Mouse (Mus musculus) lung, embryonic 14.5 days (tissue): Measurements from ENCODE around the gene Sh2d1b1. TPM values are rescaled to one million over a fixed set of nuclear protein-coding genes. Genes with fewer than 3 reads are reported as not detected.
"Not testable (repeated sequence)": the region's sequence is repeated elsewhere in the genome, so short reads cannot be mapped to it uniquely, and the experiment has no call there.

Experiments used
- ATAC-seq: fragments of 200-750 bp; cut with Nextera tagmentation; 2 replicates; pipeline ENCODE4 v1.8.0; 2017; ENCODE audit warnings: mild to moderate bottlenecking, moderate TSS enrichment, moderate library complexity; ENCODE audit not compliant: insufficient read depth
- DNase-seq: peaks from one replicate; pipeline ENCODE4 v3.0.0-alpha.2; 2015
- H3K27ac ChIP-seq: fragments of 300-500 bp; sonication (generic); 2 replicates; pipeline ENCODE4 v1.5.1; 2014; ENCODE audit warnings: low read depth, mild to moderate bottlenecking, moderate library complexity
- H3K27me3 ChIP-seq: fragments of 300-500 bp; sonication (generic); 2 replicates; pipeline ENCODE4 v1.6.1; 2014; ENCODE audit warnings: low read length, control low read depth; ENCODE audit not compliant: insufficient read depth
- H3K36me3 ChIP-seq: fragments of 300-500 bp; sonication (generic); 2 replicates; pipeline ENCODE4 v1.6.1; 2014; ENCODE audit warnings: control low read depth; ENCODE audit not compliant: insufficient read depth
- H3K4me1 ChIP-seq: fragments of 300-500 bp; sonication (generic); 2 replicates; pipeline ENCODE4 v1.6.1; 2014; ENCODE audit warnings: antibody characterized with exemption, control low read depth; ENCODE audit not compliant: insufficient read depth
- H3K4me2 ChIP-seq: fragments of 300-500 bp; sonication (generic); 2 replicates; pipeline ENCODE4 v1.6.1; 2014; ENCODE audit warnings: mild to moderate bottlenecking
- H3K4me3 ChIP-seq: fragments of 300-500 bp; sonication (generic); 2 replicates; pipeline ENCODE4 v1.5.1; 2014; ENCODE audit warnings: low read depth, low read length
- H3K9ac ChIP-seq: fragments of 300-500 bp; sonication (generic); 2 replicates; pipeline ENCODE4 v1.6.1; 2014
- H3K9me3 ChIP-seq: fragments of 300-500 bp; sonication (generic); 2 replicates; pipeline ENCODE4 v1.6.1; 2016; ENCODE audit warnings: low read depth, low read length, control low read depth
- CTCF ChIP-seq: IDR thresholded peaks from 2 replicates; pipeline ENCODE4 v1.5.1; 2016; ENCODE audit warnings: antibody characterized with exemption, low read depth
- WGBS: fragments of 180-500 bp; shearing (Covaris S2); extraction: QIAGEN DNeasy Blood & Tissue Kit; methylation state at CpG from one replicate; pipeline ENCODE4 v1.1.7; 2014; 5-methylcytosine and 5-hydroxymethylcytosine counted together
- polyA plus RNA-seq: library from polyadenylated mRNA; unstranded; fragments of >200 nt; fragmentation: Nextera tagmentation; extraction: Ambion mirVana; gene quantifications from 2 replicates; pipeline ENCODE4 v1.2.1, GENCODE M21; 2014

The Sh2d1b1 gene
- 0.28 and 0.45 TPM in 2 replicates for polyA plus RNA-seq

DNA sequence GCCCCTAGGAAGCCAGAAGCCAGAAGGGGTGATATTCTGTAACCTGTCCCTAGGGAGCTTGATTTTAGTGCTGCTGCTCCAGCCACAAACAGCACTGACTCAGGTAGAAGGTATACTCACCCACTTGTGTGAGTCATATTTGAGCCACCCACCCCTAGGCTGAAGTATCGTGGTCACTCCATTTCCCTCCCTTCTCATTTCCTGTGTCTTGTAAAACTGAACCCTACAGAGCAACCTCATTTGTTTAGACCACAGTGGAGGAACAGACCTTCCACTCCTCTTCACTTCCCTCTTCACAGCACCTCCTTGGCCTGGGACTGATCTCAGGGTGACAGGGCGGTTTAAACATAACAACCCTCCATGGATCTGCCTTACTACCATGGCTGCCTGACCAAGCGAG is at the start of gene Sh2d1b1:
Gene Sh2d1b1 (plus strand): TSS at position 305 of the 400 bp plus-strand sequence.
- no peak for ATAC-seq
- H3K27me3 ChIP-seq, result no peaks in the 10 kb centered on the region
- no peaks in the 10 kb centered on the region for H3K36me3 ChIP-seq
- no peaks in the 10 kb centered on the region for H3K4me1 ChIP-seq
- H3K27ac ChIP-seq, result no peak within 1 kb of the TSS
- no peak within 1 kb of the TSS for H3K9ac ChIP-seq
- DNase-seq, result no peak
- no peak for TF ChIP-seq CTCF
- no peaks in the 10 kb centered on the region; the same call in 1 of the 2 replicates for H3K9me3 ChIP-seq
- no peak within 1 kb of the TSS for H3K4me2 ChIP-seq
- 63% methylated on average over 2 of the region's 3 CpGs for WGBS
- H3K4me3 ChIP-seq, result no peak within 1 kb of the TSS

DNA sequence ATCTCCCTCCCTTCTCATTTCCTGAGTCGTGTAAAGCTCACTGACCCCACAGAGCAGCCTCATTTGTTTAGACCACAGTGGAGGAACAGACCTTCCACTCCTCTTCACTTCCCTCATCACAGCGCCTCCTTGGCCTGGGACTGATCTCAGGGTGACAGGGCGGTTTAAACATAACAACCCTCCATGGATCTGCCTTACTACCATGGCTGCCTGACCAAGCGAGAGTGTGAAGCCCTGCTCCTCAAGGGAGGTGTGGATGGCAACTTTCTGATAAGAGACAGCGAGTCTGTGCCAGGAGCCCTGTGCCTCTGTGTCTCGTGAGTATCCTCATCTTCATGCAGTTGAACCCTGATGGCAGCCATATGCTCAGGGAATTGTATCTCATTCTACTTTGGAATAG is 44.4 kb upstream of the Sh2d1b1 start, which contains the start of gene Sh2d1b2:
Gene Sh2d1b2 (plus strand): TSS at position 62 of the 400 bp plus-strand sequence.
- not testable (repeated sequence) for H3K4me1 ChIP-seq, ATAC-seq
- 57% methylated on average over 5 of the region's 6 CpGs for WGBS

DNA sequence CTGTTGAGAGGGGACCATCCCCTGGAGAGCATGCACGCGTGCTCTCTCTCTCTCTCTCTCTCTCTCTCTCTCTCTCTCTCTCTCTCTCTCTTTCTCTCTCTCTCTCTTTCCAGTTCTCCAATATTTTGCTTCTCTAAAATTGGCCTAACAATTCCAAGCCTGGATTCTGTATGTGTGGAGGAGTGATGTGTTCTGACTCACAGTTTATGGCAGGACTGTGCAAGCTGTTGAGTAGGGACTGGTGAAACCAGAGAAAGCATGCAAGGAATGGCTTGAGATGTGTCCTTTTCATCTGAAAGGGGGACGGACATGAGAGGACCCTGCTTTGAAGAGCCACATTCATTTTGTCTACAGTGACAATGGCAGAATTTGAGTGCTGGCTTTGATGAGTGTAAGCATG is 32.1 kb upstream of the Sh2d1b1 start:
- Histone ChIP-seq H3K27me3 (no peaks in the 10 kb centered on the region), H3K4me1 (no peaks in the 10 kb centered on the region), H3K9me3 (no peaks in the 10 kb centered on the region), H3K36me3 (no peaks in the 10 kb centered on the region), H3K27ac (no peak overlapping the region), H3K9ac (no peak overlapping the region), H3K4me2 (no peak overlapping the region), H3K4me3 (no peak overlapping the region)
- no peak for DNase-seq
- WGBS, result 73% methylated on average over 3 of the region's 3 CpGs
- no peak for TF ChIP-seq CTCF
- no peak for ATAC-seq

More for the DNA sequence above, 44.4 kb upstream of the Sh2d1b1 start, which contains the start of gene Sh2d1b2:
- H3K4me2 ChIP-seq, H3K4me3 ChIP-seq, H3K27me3 ChIP-seq, H3K36me3 ChIP-seq, H3K9ac ChIP-seq, H3K9me3 ChIP-seq, H3K27ac ChIP-seq, DNase-seq: not testable (repeated sequence)

DNA sequence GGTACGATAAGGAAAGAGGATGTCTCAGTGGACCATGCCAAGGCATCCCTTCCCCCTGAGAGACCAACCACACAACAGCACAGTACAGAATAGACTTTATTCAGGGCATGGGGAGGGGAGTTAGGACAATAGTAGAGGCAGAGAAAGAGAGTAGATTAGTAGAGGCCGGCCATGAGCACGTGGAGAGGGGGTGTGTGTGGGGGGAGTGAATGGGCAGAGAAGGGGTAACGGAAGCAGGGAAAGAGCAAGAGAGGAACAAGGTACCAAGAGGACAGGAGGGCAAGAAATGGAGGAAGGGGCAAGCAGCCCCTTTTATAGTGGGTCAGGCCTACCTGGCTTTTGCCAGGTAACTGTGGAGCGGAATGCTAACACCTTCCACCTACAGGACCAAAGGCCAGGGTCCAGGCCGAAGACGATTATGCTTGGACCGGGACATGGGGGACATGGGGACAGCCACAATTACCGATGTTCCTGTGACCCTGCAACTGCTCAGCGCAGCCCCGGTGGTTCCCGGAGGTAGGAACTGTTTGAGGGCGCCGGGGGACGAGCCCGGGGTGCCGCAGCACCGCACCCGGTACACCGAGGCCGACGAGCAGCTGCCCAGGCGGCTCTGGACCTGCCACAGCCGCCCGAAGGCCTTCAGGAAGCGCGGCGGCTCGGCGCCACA is 22.1 kb upstream of the Sh2d1b1 start:
- no peak for TF ChIP-seq CTCF
- WGBS, result 28% methylated on average over 25 of the region's 30 CpGs
- no peaks in the 10 kb centered on the region for H3K27me3 ChIP-seq
- peak overlapping the region; percentile 72 for H3K9ac ChIP-seq
- H3K4me1 ChIP-seq, result no peaks in the 10 kb centered on the region
- H3K9me3 ChIP-seq, result no peaks in the 10 kb centered on the region
- ATAC-seq (peak; percentile 91), DNase-seq (peak; percentile 6)
- H3K36me3 ChIP-seq, result no peaks in the 10 kb centered on the region
- H3K4me3 ChIP-seq, result peak overlapping the region; percentile 66
- peak overlapping the region; percentile 67 for H3K4me2 ChIP-seq
- H3K27ac ChIP-seq, result peak overlapping the region; percentile 42; the same call in 1 of the 2 replicates

DNA sequence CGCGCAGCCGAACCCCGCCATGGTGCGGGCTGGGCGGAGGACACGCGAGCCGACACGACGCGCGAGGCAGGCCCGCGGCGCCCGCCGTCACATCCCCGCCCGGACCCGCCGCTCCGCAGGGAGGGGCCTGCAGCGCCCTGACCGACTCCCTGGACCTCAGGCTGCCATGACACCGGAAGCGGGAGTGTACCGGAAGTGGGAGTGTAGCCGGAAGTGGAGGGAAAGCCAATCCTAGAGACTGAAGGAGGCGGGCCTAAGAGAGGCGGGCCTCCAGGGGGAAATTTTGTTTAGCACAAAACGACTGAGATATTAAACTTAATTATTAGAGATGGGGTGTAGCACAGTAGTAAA is 21.6 kb upstream of the Sh2d1b1 start:
- no peaks in the 10 kb centered on the region for H3K36me3 ChIP-seq
- peak overlapping the region; percentile 66 for H3K4me3 ChIP-seq
- ATAC-seq, result peak; percentile 99
- peak; percentile 92 for DNase-seq
- peak overlapping the region; percentile 72 for H3K9ac ChIP-seq
- TF ChIP-seq CTCF, result no peak
- H3K9me3 ChIP-seq, result no peaks in the 10 kb centered on the region
- WGBS, result 4% methylated on average over 30 of the region's 32 CpGs
- H3K27ac ChIP-seq, result peak overlapping the region; percentile 42; the same call in 1 of the 2 replicates
- no peaks in the 10 kb centered on the region for H3K4me1 ChIP-seq
- H3K4me2 ChIP-seq, result peak overlapping the region; percentile 67
- no peaks in the 10 kb centered on the region for H3K27me3 ChIP-seq

DNA sequence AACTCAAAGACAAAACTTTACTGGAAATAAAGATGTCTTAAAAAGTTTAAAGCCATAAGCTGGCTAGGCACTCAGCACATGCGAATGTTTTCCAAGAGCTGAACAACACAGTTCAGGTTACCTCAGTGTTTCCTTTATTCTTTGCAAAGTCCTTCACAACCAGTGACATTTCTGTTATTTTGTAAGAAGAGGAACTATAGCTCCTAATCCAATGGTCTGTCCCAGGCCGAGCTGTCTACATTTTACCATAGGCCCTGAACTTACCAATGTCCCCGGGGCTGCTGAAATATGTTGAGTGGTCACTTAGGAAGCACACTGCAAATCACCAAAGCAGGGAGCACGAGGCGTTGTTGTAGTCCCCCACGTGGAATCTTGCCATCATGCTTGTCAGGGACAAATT is 6.8 kb upstream of the Sh2d1b1 start:
- Histone ChIP-seq H3K9ac (no peak overlapping the region), H3K27me3 (no peaks in the 10 kb centered on the region), H3K4me2 (no peak overlapping the region), H3K4me3 (no peak overlapping the region), H3K9me3 (no peaks in the 10 kb centered on the region), H3K36me3 (no peaks in the 10 kb centered on the region), H3K4me1 (no peaks in the 10 kb centered on the region), H3K27ac (no peak overlapping the region)
- TF ChIP-seq CTCF, result no peak
- WGBS, result 81% methylated on average over 6 of the region's 6 CpGs
- ATAC-seq (no peak), DNase-seq (no peak)

DNA sequence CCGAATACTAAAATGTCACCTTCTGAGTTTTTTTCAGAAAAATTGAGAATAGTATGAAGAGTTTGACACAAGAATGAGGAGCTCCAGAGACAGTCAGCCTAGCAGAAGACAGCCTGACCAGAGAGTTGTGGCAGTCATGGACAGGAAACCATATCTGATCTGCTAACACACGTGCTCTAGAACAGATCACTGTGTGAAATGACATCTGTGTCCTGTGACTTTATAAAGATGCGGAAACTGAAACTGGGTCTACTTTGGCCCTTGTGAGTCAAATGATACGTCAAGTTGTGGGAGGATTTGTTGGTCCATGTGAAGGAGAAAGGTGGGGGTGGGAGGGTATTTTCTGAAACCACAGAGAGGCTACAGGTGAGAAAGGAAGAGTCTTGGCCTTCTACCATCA is 6.4 kb upstream of the Sh2d1b1 start:
- Histone ChIP-seq H3K9ac (no peak overlapping the region), H3K27ac (no peak overlapping the region), H3K36me3 (no peaks in the 10 kb centered on the region), H3K4me2 (no peak overlapping the region), H3K4me3 (no peak overlapping the region), H3K4me1 (no peaks in the 10 kb centered on the region), H3K27me3 (no peaks in the 10 kb centered on the region), H3K9me3 (no peaks in the 10 kb centered on the region; the same call in 1 of the 2 replicates)
- DNase-seq (no peak), ATAC-seq (no peak)
- no peak for TF ChIP-seq CTCF
- WGBS, result 75% methylated on average over 4 of the region's 4 CpGs

DNA sequence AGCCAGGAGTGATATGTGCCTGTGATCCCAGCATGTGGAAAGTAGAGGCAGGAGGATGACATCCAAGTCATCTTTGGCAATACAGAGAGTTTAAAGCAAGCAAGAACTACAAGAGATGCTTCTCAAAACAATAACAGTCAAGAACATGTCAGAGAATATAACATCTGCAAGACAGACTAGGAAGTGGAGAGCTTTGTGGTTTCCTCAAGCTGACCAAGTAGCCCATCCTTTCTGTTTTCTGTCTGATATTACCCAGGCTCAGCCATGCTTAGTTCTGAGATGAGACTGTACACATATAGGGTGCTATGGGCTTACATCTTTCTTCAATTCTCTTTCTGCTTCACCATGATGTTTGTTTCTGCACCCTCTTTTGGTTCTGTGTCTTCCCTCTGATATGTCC is 3.9 kb upstream of the Sh2d1b1 start:
- H3K27me3 ChIP-seq, result no peaks in the 10 kb centered on the region
- H3K9me3 ChIP-seq, result no peaks in the 10 kb centered on the region; the same call in 1 of the 2 replicates
- H3K4me3 ChIP-seq, result no peak overlapping the region
- no peaks in the 10 kb centered on the region for H3K4me1 ChIP-seq
- TF ChIP-seq CTCF, result no peak
- H3K27ac ChIP-seq, result no peak overlapping the region
- DNase-seq (no peak), ATAC-seq (no peak)
- no peaks in the 10 kb centered on the region for H3K36me3 ChIP-seq
- H3K9ac ChIP-seq, result no peak overlapping the region
- no peak overlapping the region for H3K4me2 ChIP-seq
